In genomic region chr6:104668701-104669100, GRCm38 (mm10) we compare ENCODE assay signal across 28 mouse cellular contexts.
"Had no signal": no experiment of that assay in that cellular context is flagged by ENCODE, and none has a peak within 500 bp of the region (broad histone marks: within the 10 kb centered on the region; RNA-seq: fewer than 3 reads in every experiment).

No protein-coding gene starts in this region.

- H3K36me3 ChIP-seq: embryonic facial prominence, embryonic 12.5 days; embryonic facial prominence, embryonic 13.5 days; embryonic facial prominence, embryonic 15.5 days; forebrain, embryonic 10.5 days; forebrain, embryonic 12.5 days; forebrain, embryonic 15.5 days had no signal

- H3K9me3 ChIP-seq: embryonic facial prominence, embryonic 12.5 days; embryonic facial prominence, embryonic 13.5 days; embryonic facial prominence, embryonic 15.5 days; forebrain, embryonic 10.5 days; forebrain, embryonic 12.5 days; forebrain, embryonic 13.5 days; forebrain, embryonic 15.5 days had no signal

- H3K9ac ChIP-seq: embryonic facial prominence, embryonic 12.5 days; embryonic facial prominence, embryonic 13.5 days; embryonic facial prominence, embryonic 15.5 days; forebrain, embryonic 12.5 days; forebrain, embryonic 13.5 days; forebrain, embryonic 15.5 days; forebrain, postnatal 0 days had no signal

- H3K4me3 ChIP-seq: embryonic facial prominence, embryonic 12.5 days; embryonic facial prominence, embryonic 13.5 days; embryonic facial prominence, embryonic 15.5 days; erythroblast, embryonic 14.5 days; forebrain, embryonic 10.5 days; forebrain, embryonic 12.5 days; forebrain, embryonic 13.5 days; forebrain, embryonic 15.5 days; gastrocnemius, adult 2 months; heart, adult 2 months had no signal

- H3K27me3 ChIP-seq: embryonic facial prominence, embryonic 12.5 days; embryonic facial prominence, embryonic 13.5 days; embryonic facial prominence, embryonic 15.5 days; forebrain, embryonic 12.5 days; forebrain, embryonic 13.5 days; forebrain, embryonic 15.5 days had no signal

- ATAC-seq: forebrain, embryonic 13.5 days; forebrain, embryonic 14.5 days; forebrain, embryonic 15.5 days; forebrain, embryonic 16.5 days; forebrain, postnatal 0 days had no signal

- DNase-seq: cerebellum, adult 2 months; cerebellum, adult 8-10 months; cerebellum, adult 9-10 months; cerebellum, adult 9-11 months; cerebellum, postnatal 10 days; cerebellum, postnatal 14 days; cerebellum, postnatal 25 days; cerebellum, postnatal 36 days; embryo, embryonic 11 days; forebrain, postnatal 0 days; gastrocnemius, adult 2 months; gastrocnemius, postnatal 10 days; gastrocnemius, postnatal 14 days; gastrocnemius, postnatal 25 days; gastrocnemius, postnatal 36 days; heart, adult 11 months; heart, adult 18-20 months; heart, adult 2 months had no signal

- H3K4me2 ChIP-seq: embryonic facial prominence, embryonic 12.5 days; embryonic facial prominence, embryonic 13.5 days; embryonic facial prominence, embryonic 15.5 days; forebrain, embryonic 12.5 days; forebrain, embryonic 13.5 days; forebrain, embryonic 15.5 days had no signal

- H3K27ac ChIP-seq: embryonic facial prominence, embryonic 12.5 days; embryonic facial prominence, embryonic 13.5 days; embryonic facial prominence, embryonic 15.5 days; forebrain, embryonic 10.5 days; forebrain, embryonic 12.5 days; forebrain, embryonic 13.5 days; forebrain, embryonic 15.5 days; gastrocnemius, adult 2 months; heart, adult 2 months had no signal

- H3K4me1 ChIP-seq: embryonic facial prominence, embryonic 12.5 days; embryonic facial prominence, embryonic 13.5 days; embryonic facial prominence, embryonic 15.5 days; forebrain, embryonic 10.5 days; forebrain, embryonic 12.5 days; forebrain, embryonic 13.5 days; forebrain, embryonic 15.5 days had no signal
